Comparison of ENCODE assay signal across 16 mouse cellular contexts in the genomic region with DNA sequence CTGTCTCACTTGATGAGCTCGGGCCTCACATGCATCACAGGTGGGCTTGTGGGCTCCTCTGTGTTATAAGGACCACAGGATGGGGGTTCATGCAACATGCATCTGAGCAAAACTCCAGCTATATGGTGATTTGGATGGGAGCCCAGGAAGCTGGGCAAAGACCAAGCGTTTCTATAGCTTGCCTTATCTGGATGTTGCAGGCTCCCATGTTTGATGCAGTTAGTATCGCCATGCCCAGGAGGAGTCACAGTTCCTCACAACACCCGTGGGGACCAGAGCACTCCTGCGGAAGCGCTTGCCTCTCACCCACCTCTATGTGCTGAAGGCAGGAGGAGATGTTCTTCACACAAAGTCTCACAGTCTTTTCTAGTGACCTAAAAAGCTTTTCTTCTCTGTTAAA.
"Had no signal": no experiment of that assay in that cellular context is flagged by ENCODE, and none has a peak within 500 bp of the region (broad histone marks: within the 10 kb centered on the region; RNA-seq: fewer than 3 reads in every experiment).

No protein-coding gene starts in this region.

- H3K9ac ChIP-seq: lung, embryonic 14.5 days; midbrain, embryonic 12.5 days; neural tube, embryonic 13.5 days; neural tube, embryonic 15.5 days had no signal

- DNase-seq: lung, adult 18-20 months; lung, embryonic 14.5 days; lung, postnatal 10 days; lung, postnatal 4 days; midbrain, embryonic 14.5 days; right cerebral cortex, postnatal 14 days; thymus, adult 18-20 months; thymus, postnatal 14 days; thymus, postnatal 36 days had no signal

- H3K4me1 ChIP-seq: megakaryocyte, embryonic 14.5 days; midbrain, embryonic 10.5 days; midbrain, embryonic 12.5 days; neural tube, embryonic 13.5 days; neural tube, embryonic 15.5 days had no signal

- ATAC-seq: midbrain, embryonic 16.5 days had no signal

- H3K9me3 ChIP-seq: megakaryocyte, embryonic 14.5 days; midbrain, embryonic 10.5 days; midbrain, embryonic 12.5 days; neural tube, embryonic 13.5 days; neural tube, embryonic 15.5 days had no signal

- H3K4me3 ChIP-seq: megakaryocyte, embryonic 14.5 days; midbrain, embryonic 10.5 days; midbrain, embryonic 12.5 days; myocyte; neural tube, embryonic 13.5 days; neural tube, embryonic 15.5 days had no signal

- H3K27me3 ChIP-seq: megakaryocyte, embryonic 14.5 days; midbrain, embryonic 12.5 days; neural tube, embryonic 13.5 days; neural tube, embryonic 15.5 days had no signal

- H3K4me2 ChIP-seq: lung, embryonic 14.5 days; midbrain, embryonic 12.5 days; neural tube, embryonic 13.5 days; neural tube, embryonic 15.5 days had no signal

- H3K36me3 ChIP-seq: midbrain, embryonic 10.5 days; midbrain, embryonic 12.5 days; neural tube, embryonic 13.5 days; neural tube, embryonic 15.5 days had no signal

- H3K27ac ChIP-seq: midbrain, embryonic 10.5 days; midbrain, embryonic 12.5 days; neural tube, embryonic 13.5 days; neural tube, embryonic 15.5 days had no signal
